Mouse (Mus musculus): Measurements from ENCODE around the gene Tet2.

- TF ChIP-seq CTCF (IDR thresholded peaks at IDR 0.05) (no peak), EP300 (IDR thresholded peaks at IDR 0.05) (no peak)
These were observed 85.8 kb downstream of the Tet2 start for GRCm38 (mm10) chr3:133459174-133459573.

Measured in lung, postnatal 0 days (tissue).